Mouse (Mus musculus) heart, postnatal 14 days (tissue): ENCODE results near the gene Il24. TPM values are rescaled to one million over a fixed set of nuclear protein-coding genes. Genes with fewer than 3 reads are reported as not detected.

Experiments used
- DNase-seq, 2 experiments: peaks; one replicate each; pipeline ENCODE4 v3.0.0; 2021 to 2022
- intact Hi-C: fragments of 180-260 bp; cut with DNase I; formaldehyde crosslinking; loops from one replicate; pipeline ENCODE4 v1.15.1; 2025
- long read RNA-seq, 2 experiments: library from polyadenylated mRNA; stranded (forward); transcript quantifications; one replicate each; pipeline ENCODE4 v2.0.0; 2021
- total RNA-seq, 2 experiments: library from RNA; stranded (reverse); gene quantifications; 2 replicates each; pipeline ENCODE4 v1.2.3; 2021

Il24 gene
- not detected for total RNA-seq
- long read RNA-seq, experiment 1 = 0 reads
- long read RNA-seq, experiment 2 = 0 reads

DNA sequence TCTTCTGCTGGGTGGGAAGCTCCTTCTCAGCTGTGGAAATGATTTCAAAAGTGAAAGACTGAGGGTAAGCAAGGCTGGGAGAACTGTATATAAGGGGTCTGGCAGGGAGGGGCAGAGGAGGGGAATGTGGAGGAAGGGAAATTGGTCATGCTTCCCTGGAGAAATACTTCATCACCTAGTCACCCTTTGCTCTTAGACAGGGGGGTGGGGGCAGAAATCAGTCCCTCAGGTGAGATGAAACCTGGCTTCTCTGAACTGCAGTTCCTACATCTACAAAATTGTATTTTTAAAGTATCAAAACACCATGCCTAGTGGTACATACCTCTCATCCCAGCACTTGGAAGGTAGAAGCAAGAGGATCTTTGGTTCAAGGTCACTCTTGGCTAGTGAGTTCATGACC is at the start of gene Il24:
Gene Il24 (minus strand): TSS at position 101 of the 400 bp plus-strand sequence.
- no peak for DNase-seq
- intact Hi-C loops = no loop called here

DNA sequence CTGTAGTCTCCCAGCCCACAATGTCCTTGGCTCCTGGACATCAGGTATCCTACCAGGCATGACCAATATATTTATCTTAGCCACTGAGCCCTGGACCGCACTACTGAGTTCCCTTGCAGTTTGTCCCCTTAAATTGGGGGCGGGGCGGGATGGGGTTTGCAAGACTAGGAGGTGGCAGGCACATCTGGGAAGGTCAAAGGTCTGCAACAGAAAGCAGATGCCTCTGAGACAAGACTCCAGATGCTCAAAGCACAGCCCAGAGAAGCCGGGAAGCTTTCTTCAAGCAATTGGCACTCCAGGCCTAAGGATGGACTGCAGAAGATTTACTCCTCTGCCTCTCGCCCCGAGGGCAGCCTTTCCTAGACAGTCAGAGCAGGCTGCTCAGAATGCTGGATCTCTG is 49.1 kb upstream of the Il24 start:
- intact Hi-C loops = no loop called here
- DNase-seq = no peak

DNA sequence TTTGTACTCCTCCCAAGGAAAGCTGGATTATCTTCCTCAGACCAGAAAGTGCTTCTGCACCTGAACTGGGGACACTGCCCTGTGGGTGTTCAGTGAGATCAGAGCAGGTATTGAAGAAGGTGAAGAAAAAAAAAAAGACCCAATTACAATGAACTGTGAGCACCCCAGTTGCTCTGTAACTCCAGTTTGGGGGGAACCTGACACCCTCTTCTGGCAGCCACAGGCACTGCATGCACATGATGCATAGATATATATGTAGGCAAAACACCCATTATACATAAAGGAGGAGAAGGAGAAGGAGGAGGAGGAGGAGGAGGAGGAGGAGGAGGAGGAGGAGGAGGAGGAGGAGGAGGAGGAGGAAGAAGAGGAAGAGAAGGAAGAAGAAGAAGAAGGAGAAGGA is 39.2 kb upstream of the Il24 start:
- intact Hi-C loops = no loop called here
- no peak for DNase-seq

DNA sequence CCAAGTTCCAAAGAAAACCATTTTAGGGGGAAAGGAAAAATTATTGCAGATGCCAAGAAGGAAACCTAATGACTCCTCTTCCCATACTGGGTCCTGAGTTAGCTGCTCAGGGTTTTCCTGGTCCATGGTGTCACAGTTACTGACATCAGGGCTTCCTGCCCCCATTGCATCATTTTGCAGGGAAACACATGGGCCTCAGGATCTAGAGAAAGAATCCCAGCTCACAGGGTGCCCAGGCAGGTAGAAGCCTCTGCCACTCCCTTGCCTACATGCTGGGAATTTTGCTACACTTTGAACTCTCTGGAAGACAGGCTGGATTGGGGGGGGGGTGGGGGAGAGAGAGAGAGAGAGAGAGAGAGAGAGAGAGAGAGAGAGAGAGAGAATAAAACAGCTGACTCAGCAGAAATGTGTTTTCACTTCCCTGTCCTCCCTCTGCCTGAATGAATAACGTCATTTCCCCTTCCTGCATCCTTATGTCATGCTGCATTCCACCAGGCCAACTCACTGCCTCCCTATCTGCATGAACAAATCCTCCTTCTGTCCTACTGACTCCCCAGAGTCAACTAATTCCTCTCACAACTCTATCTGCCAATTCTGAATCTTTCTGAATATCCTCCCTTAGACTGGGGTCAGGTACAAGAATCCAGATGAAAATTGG is 31.2 kb upstream of the Il24 start:
- DNase-seq = no peak
- intact Hi-C loops = no loop called here

DNA sequence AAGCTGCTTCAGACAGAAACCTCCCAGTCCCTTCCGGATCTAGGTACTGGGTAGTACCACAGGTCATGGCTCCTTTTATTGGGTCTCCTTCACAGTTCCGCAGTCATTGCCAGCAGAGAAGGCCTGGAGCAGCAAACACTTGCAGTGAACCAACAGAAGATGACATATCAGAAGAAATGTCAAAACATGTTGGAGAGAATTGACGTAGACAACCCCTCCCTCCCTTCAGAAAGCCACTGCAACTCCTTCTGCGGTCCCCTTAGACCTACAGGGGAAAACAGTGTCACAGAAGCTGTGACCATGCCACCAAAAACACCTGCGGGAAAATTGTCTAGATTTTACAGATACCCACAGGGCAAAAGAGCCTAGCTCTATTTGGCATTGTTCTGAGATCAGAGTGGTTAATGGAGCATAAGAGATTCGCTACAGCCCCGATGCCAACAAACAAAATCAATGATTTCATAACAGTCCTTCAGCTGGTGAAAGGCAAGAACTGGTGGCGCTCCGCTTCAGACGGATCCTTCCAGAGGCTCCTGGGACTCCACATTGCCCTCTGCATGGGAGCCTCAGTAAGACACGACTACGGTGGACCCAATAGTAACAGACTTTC is 24.3 kb upstream of the Il24 start, which contains the start of gene Il20:
Gene Il20 (minus strand): TSS at position 51 of the 610 bp plus-strand sequence.
- DNase-seq = no peak

GRCm38 (mm10) chr1:130902505-130902904 is 15.3 kb upstream of the Il24 start:
- intact Hi-C loops = no loop called here
- no peak for DNase-seq

More for the DNA sequence above, 24.3 kb upstream of the Il24 start, which contains the start of gene Il20:
- intact Hi-C loops = no loop called here

GRCm38 (mm10) chr1:130894468-130894867 is 7.2 kb upstream of the Il24 start:
- intact Hi-C loops = no loop called here
- no peak for DNase-seq

DNA sequence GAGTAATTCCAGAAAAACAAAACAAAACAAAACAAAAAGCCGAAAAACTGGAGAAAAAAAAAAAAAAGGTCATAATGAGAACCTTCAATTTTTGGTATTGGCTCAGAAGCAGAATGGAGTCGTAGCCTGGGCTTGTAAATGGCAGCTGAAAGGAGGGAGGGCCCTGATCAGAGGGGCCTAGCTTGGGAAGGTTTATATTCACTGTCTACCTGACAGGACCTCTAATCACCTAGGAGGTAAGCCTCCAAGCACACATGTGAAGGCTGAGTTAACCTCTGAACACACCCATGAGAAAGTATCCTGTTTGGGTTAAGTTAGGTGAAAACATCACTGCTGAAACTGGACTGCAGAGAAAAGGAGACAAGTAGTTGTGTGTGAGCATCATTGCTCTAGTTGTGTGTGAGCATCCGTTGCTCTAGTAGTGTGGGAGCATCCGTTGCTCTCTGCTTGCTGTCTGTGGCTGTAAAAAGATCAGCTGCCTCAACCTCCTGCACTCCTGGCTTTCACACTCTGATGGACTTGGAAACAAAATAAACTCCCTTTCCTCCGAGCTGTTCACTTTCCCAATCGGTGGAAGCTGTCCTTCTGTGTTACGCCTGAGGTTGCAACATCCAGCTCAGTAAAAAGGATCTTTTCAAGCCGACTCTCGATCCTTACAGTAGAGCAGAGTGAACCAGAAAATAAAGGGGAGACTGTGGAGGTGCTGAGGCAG is 6.2 kb upstream of the Il24 start:
- intact Hi-C loops = no loop called here
- no peak for DNase-seq

DNA sequence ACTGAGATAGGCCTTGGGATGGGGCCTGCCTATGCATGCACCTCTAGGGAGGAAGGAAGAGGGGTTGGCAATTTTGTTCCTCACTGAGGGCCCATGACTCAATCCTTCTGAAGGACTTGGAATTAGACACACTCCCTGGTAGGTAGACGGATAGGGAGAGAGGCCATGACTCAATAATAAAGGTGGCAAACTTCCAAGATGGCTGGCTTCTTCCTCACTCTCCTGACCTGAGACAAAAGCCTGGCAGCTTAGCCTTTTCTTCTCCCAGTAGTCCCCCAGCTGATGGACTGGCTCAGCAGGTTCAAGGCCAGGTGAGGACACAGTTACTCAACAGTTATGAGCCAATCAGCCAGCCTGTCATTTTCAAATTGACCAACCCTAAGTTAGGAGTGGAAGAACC is 5.2 kb upstream of the Il24 start:
- intact Hi-C loops = no loop called here

GRCm38 (mm10) chr1:130883146-130883545 is 4.1 kb downstream of the Il24 start:
- intact Hi-C loops = no loop called here

More for the DNA sequence above, 5.2 kb upstream of the Il24 start:
- no peak for DNase-seq

GRCm38 (mm10) chr1:130879927-130880326 is 7.3 kb downstream of the Il24 start:
- intact Hi-C loops = loop anchor here (5.0 to 10.0 kb wide), 2 partner anchors 335 to 382 kb away; no protein-coding TSS in a partner anchor
- DNase-seq = no peak

More at GRCm38 (mm10) chr1:130883146-130883545, 4.1 kb downstream of the Il24 start:
- no peak for DNase-seq

DNA sequence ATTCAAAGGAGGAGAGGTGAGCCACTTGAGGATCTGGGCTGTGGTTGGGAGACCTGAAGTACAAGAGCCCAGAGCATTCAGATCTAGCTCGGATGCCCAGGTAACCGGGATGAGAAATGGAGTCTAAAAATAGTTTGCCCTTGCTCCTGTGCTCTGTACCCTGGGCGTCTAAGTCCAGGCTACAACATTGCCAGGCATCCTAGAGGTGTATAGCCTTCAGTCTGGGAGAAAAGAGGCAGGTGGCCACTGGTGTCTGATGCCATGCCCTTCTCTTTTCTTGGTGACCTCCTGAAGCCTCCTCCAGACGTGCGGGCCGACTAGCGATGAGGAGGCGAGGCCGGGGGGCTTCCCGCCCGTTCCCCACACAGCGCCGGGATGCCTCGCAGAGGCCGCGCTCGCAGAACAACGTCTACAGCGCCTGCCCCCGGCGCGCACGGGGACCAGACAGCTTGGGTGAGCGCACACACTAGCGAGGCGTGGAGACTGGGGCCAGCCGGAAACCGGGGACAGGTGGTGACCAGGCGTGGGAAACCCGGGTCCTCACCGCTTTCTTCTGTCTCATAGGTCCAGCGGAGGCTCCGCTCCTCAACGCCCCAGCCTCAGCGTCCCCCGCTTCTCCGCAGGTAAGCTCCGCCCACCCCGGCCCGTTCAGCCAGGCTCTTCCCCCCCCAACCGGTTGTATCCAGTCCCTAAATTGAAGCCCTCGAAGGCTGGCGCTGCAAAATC is 9.2 kb downstream of the Il24 start:
- intact Hi-C loops = loop anchor here (1.0 to 10.0 kb wide), 3 partner anchors 101 to 384 kb away; no protein-coding TSS in a partner anchor
- peak; percentile 3 to 7 for DNase-seq

GRCm38 (mm10) chr1:130876931-130877509 is 10.2 kb downstream of the Il24 start:
- peak; percentile 15 to 59 for DNase-seq
- intact Hi-C loops = loop anchor here (1.0 to 10.0 kb wide), 4 partner anchors 102 to 385 kb away; no protein-coding TSS in a partner anchor

- DNase-seq = no peak
- intact Hi-C loops = loop anchor here (1.0 to 10.0 kb wide), 3 partner anchors 177 to 386 kb away; no protein-coding TSS in a partner anchor
These were observed 11.3 kb downstream of the Il24 start for GRCm38 (mm10) chr1:130875910-130876309.

DNA sequence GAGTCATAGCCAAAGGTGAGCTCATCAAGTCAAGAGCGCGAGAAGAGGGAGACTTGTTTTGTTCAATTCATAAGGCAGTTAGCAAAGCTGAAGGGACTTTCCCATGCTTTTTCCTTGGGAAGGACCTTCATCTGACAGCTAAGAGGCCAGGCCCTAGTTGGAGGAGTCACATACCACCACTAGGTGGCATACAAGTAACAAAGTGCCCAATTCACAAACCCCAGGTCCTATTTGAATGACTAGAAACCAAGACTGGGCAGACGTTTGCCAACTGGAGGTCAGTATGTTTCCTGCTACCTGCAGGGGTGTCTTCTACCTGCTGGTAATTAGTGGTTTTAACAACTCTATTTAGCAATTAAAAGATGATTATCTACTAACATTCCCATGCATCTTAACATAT is 12.1 kb downstream of the Il24 start:
- DNase-seq = peak; percentile 23 to 53
- intact Hi-C loops = loop anchor here (5.0 to 10.0 kb wide), 2 partner anchors 330 to 387 kb away; no protein-coding TSS in a partner anchor

DNA sequence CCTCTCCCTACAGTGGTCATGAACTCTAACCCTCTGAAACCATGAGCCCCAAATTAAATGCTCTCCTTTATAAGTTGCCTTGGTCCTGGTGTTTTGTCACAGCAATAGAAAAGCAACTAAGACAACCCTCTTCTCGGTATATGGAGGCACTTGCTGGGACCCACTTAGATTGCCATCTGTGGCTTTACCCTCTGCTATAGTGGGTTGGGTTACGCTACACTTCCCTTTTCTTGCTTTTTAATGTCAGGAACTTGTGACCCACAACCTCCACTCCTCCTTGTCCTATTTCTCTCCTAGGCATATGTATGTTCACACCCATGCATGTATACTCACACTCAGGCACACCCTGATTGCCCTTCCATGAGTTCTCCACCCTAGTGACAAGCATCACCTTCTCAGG is 14.3 kb downstream of the Il24 start:
- no peak for DNase-seq
- intact Hi-C loops = loop anchor here (10.0 kb wide), 1 partner anchor 328 kb away; no protein-coding TSS in a partner anchor

- DNase-seq = no peak
- intact Hi-C loops = no loop called here
These were observed 21.6 kb downstream of the Il24 start, which contains the start of gene Fcmr for GRCm38 (mm10) chr1:130865541-130866221. Gene Fcmr, plus strand, starts transcription at chr1:130865669.

GRCm38 (mm10) chr1:130864741-130865140 is 22.5 kb downstream of the Il24 start:
- intact Hi-C loops = no loop called here
- DNase-seq = no peak

- intact Hi-C loops = no loop called here
- DNase-seq = peak in 1 of 2 experiments; percentile 2
These were observed 23.0 kb downstream of the Il24 start for GRCm38 (mm10) chr1:130864238-130864637.
